Mouse (Mus musculus): ENCODE measurements around the gene Eri3.

Gene Eri3

GRCm38 (mm10) chr4:117624660-117625059 is 74.5 kb downstream of the Eri3 start:
- no peak for DNase-seq (ENCODE audit: low spot score)

DNA sequence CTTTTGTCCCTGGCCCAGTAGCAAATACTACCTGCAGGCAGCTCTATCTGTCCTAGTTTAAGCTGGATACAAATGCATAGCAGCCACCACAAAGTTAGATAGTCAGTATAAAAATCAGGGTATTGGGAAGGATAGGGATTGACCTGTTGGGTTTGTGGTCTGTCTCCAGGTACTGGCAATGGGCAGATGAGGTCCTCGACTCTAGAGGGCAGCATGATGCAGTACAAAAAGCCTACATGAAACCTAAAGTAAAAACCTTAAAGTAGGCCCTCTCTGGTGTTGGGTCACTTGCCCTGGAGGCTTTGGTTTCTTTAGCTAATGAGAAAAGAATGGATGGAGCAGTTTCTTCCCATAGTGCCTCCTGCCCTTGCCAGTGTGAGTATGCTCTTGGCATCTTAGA is 78.3 kb downstream of the Eri3 start:
- DNase-seq (ENCODE audit: low spot score): no peak

DNA sequence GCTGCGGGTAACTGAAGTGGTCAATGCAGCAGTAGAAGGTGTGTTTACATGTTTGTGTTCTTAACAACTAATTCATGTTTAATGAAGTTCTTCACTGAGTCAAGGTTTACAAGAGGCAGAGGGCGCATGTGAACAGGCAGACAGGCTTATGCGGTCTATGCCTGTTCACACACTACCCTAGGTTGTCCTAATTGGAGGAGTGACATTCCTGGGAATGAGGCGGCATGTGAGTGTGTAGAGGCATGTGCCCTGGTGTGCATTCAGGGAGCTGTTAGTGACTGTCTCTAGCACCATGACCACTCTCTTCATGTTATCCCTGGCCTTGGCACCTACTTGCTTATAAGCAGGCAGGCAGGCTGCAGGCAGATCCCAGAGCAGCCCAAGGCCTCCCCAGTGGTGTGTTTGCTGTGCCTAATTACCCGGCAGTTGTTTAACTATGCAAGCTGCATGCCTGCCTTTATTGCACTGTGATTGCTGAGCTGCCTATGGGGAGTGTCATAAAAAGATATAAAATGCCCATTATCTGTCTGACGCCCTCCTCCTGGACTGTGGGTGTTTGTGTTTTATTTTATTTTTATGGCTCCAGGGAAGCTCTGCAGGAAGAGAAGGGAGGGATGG is 80.0 kb downstream of the Eri3 start:
- DNase-seq (ENCODE audit: low spot score): no peak

GRCm38 (mm10) chr4:117633527-117633926 is 83.4 kb downstream of the Eri3 start:
- DNase-seq (ENCODE audit: low spot score): no peak

DNA sequence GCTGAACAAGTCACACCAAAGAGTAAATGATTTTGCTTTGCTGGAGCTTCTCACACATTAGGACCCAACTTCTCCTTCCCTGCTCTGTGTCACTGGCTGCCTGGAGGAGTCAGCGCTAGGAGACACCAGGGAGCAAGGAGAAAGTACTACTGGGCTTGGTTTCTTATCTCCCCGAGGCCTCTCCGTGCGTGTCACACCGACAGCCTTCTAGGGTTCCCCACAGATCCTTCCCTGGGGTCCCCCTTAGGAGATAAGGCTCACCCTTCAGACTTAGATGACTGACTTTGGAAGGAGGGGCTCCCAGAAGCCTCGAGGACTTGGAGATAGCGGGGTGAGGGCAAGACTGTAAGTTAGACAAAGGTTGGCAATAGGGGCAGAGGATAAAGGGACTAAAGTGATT is 84.5 kb downstream of the Eri3 start:
- DNase-seq (ENCODE audit: low spot score): no peak

- DNase-seq (ENCODE audit: low spot score): no peak
Measured at GRCm38 (mm10) chr4:117636152-117636551, 86.0 kb downstream of the Eri3 start.

- no peak for DNase-seq (ENCODE audit: low spot score)
Measured at GRCm38 (mm10) chr4:117636891-117637613, 86.9 kb downstream of the Eri3 start.

- no peak for DNase-seq (ENCODE audit: low spot score)
Measured at GRCm38 (mm10) chr4:117640925-117641703, 90.9 kb downstream of the Eri3 start.

DNA sequence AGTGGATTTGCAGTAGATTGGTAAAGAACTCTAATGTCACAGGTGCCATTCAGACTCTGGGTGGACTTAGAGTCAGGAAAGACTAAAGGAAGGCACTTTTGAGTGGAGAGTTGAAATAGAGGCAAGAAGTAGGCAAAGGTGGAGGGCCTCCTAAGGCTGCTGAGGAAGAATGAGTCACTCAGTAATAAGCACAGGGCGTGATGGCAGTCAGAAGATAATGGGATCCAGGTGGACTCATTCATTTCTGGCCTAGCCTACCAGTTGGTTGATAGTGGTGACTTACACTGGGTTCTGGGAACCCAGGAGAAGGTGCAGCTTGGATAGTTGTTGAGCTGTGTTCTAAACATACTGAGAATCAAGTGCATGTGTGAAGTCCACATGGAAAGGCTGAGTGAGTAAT is 91.6 kb downstream of the Eri3 start:
- DNase-seq (ENCODE audit: low spot score): no peak

- no peak for DNase-seq (ENCODE audit: low spot score)
Measured at GRCm38 (mm10) chr4:117645031-117645435, 94.9 kb downstream of the Eri3 start.

GRCm38 (mm10) chr4:117645859-117646258 is 95.7 kb downstream of the Eri3 start:
- DNase-seq (ENCODE audit: low spot score): no peak

GRCm38 (mm10) chr4:117646496-117646895 is 96.3 kb downstream of the Eri3 start:
- no peak for DNase-seq (ENCODE audit: low spot score)

- no peak for DNase-seq (ENCODE audit: low spot score)
Measured at GRCm38 (mm10) chr4:117646926-117647755, 97.0 kb downstream of the Eri3 start.

- no peak for DNase-seq (ENCODE audit: low spot score)
Measured at GRCm38 (mm10) chr4:117651626-117652101, 101.5 kb downstream of the Eri3 start.

DNA sequence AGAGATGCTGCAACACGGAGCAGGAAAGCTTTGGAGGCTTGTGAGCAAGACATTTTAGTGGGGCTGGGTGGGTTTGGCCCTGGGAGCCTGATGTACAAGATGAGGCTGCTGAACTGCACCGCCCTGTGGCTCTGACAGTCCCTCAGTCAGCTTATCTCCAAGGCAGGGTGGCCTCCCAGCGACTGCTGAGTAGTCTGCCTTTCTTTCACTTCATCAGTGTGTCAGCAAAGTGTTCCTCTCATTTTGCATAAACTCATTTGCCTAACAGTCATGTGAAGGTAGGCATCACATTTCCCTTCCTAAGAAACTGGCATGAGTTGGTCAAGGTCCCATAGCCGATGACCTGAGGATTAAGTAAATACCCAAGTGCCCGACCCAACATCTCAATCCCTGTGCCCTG is 102.6 kb downstream of the Eri3 start:
- no peak for DNase-seq (ENCODE audit: low spot score)

DNA sequence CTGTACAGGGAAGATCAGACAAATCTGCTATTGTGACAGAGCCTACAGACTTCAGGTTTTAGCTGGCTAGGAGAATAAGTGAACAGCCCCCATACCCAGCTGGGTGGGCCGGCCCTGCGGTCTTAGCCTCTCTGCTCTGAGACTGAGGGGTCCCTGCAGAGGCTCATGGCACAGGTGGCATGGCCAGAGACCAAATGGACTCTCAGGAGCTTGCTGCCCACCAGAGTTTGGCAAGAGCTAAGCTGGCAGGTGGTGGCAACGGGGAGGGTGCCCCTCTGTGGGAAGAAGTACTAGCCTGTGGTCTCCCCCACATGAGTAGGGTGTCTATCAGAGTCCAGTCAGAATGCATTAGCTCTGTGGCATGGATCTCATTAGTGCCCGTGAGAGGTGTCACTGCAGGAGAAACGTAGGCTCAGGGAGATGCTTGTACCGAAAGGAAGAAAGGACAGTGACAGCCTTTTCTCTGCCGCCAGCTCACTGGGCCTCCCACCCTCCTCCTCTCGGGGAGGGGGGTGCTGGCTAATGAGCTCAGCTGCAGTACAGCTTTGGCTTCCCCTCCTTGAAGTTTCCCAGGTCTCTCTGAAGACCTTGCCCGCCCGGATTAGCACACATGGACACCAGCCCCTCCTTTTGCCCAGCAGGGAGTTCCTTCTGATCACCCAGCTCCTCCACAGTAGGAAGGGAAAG is 104.0 kb downstream of the Eri3 start:
- no peak for DNase-seq (ENCODE audit: low spot score)

- no peak for DNase-seq (ENCODE audit: low spot score)
Measured at GRCm38 (mm10) chr4:117654703-117655499, 104.7 kb downstream of the Eri3 start.

DNA sequence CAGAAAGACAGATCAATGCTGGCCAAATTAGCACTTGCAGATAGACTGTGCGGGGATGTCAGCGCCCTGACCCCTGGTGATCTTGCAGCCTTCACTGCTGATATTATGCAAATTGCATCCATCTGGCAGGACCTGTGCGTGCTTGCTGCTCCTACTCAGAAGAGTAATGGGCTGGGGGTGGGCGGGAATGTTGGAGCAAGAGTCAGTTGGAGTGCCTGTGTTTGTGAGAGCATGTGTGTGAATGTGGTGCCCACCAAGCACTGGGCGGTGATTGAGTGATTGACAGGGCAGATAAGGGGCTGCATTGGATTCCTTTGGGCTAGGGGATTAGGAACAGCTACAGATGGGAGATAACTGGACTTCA is 105.3 kb downstream of the Eri3 start:
- DNase-seq (ENCODE audit: low spot score): no peak

DNA sequence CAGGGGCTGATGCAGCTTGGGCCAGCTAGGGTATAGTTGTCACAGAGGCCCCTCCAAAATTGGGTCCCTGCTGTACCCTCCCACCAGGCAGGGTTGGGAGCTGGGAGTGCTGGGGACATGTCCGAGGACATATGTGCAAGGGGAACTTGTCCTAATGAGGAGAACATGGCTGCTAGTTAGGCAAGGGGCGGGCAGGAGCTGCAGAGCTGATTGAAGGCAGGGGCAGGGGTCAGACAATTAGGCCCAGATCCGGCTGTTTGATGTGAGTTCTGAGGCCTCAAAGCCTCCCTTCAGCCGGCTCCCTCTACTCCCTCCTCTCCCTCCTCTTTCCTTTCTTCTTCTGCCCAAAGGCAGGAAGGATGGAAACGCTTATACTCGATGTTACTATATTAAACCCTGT is 106.8 kb downstream of the Eri3 start:
- DNase-seq (ENCODE audit: low spot score): no peak

- DNase-seq (ENCODE audit: low spot score): no peak
Measured at GRCm38 (mm10) chr4:117657646-117658045, 107.5 kb downstream of the Eri3 start.
